Mouse (Mus musculus) hindbrain, embryonic 11.5 days (tissue): ENCODE data around the gene Ldlr. TPM values are rescaled to one million over a fixed set of nuclear protein-coding genes. Genes with fewer than 3 reads are reported as not detected.

Experiments
- ATAC-seq: fragments of 200-750 bp; cut with Nextera tagmentation; 2 replicates; pipeline ENCODE4 v1.8.0; 2017; ENCODE audit warnings: mild to moderate bottlenecking, moderate TSS enrichment, moderate library complexity; ENCODE audit not compliant: low FRiP score
- DNase-seq: peaks from one replicate; pipeline ENCODE4 v3.0.0-alpha.2; 2015; ENCODE audit warnings: low spot score
- H3K27ac ChIP-seq: fragments of 300-500 bp; sonication (generic); 2 replicates; pipeline ENCODE4 v1.5.1; 2014; ENCODE audit warnings: mild to moderate bottlenecking, low read depth, low read length
- H3K27me3 ChIP-seq: fragments of 300-500 bp; sonication (generic); 2 replicates; pipeline ENCODE4 v1.6.1; 2014; ENCODE audit warnings: mild to moderate bottlenecking, low read length, moderate library complexity, mixed read lengths; ENCODE audit not compliant: control insufficient read depth, insufficient read depth
- H3K36me3 ChIP-seq: fragments of 300-500 bp; sonication (generic); 2 replicates; pipeline ENCODE4 v1.6.1; 2014; ENCODE audit warnings: mild to moderate bottlenecking, low read length, moderate library complexity, mixed read lengths; ENCODE audit not compliant: control insufficient read depth, insufficient read depth
- H3K4me1 ChIP-seq: fragments of 300-500 bp; sonication (generic); replicated peaks from 2 replicates; pipeline ENCODE4 v1.6.1; 2014; ENCODE audit warnings: low read length, mixed read lengths; ENCODE audit not compliant: control insufficient read depth, insufficient read depth
- H3K4me2 ChIP-seq: fragments of 300-500 bp; sonication (generic); replicated peaks from 2 replicates; pipeline ENCODE4 v1.6.1; 2014; ENCODE audit warnings: mild to moderate bottlenecking, low read depth, low read length
- H3K4me3 ChIP-seq: fragments of 300-500 bp; sonication (generic); 2 replicates; pipeline ENCODE4 v1.5.1; 2014; ENCODE audit warnings: low read depth, low read length
- H3K9ac ChIP-seq: fragments of 300-500 bp; sonication (generic); 2 replicates; pipeline ENCODE4 v1.6.1; 2014; ENCODE audit warnings: low read depth, low read length
- H3K9me3 ChIP-seq: fragments of 300-500 bp; sonication (generic); 2 replicates; pipeline ENCODE4 v1.6.1; 2016; ENCODE audit warnings: low read length; ENCODE audit not compliant: control insufficient read depth
- WGBS: fragments of 180-500 bp; shearing (Covaris S2); extraction: QIAGEN DNeasy Blood & Tissue Kit; methylation state at CpG from one replicate; pipeline ENCODE4 v1.1.7; 2014; 5-methylcytosine and 5-hydroxymethylcytosine counted together
- polyA plus RNA-seq: library from polyadenylated mRNA; unstranded; fragments of >200 nt; fragmentation: Nextera tagmentation; extraction: Ambion mirVana; gene quantifications from 2 replicates; pipeline ENCODE4 v1.2.1, GENCODE M21; 2014

Ldlr gene
- polyA plus RNA-seq, 1 experiment from 2014 or later, result 17.9 TPM

GRCm38 (mm10) chr9:21732288-21732687 is 9.0 kb downstream of the Ldlr start:
- Histone ChIP-seq H3K27me3 (no peaks in the 10 kb centered on the region), H3K36me3 (peaks cover 41% of the 10 kb centered on the region), H3K4me2 (no peak overlapping the region), H3K27ac (no peak overlapping the region), H3K4me3 (no peak overlapping the region), H3K9me3 (no peaks in the 10 kb centered on the region), H3K9ac (no peak overlapping the region), H3K4me1 (no peaks in the 10 kb centered on the region; the same call in 1 of the 2 replicates)
- 98% methylated on average over 9 of the region's 9 CpGs for WGBS
- ATAC-seq (no peak), DNase-seq (no peak)

GRCm38 (mm10) chr9:21733446-21733845 is 10.2 kb downstream of the Ldlr start:
- Histone ChIP-seq H3K36me3 (peaks cover 43% of the 10 kb centered on the region), H3K4me3 (no peak overlapping the region), H3K27me3 (no peaks in the 10 kb centered on the region), H3K4me1 (no peaks in the 10 kb centered on the region), H3K9ac (no peak overlapping the region), H3K4me2 (no peak overlapping the region), H3K9me3 (no peaks in the 10 kb centered on the region), H3K27ac (no peak overlapping the region)
- DNase-seq (no peak), ATAC-seq (no peak)
- WGBS, result 88% methylated on average over 17 of the region's 17 CpGs

- H3K4me1 ChIP-seq, result no peaks in the 10 kb centered on the region
- DNase-seq, result no peak
- H3K9me3 ChIP-seq, result no peaks in the 10 kb centered on the region
- H3K27me3 ChIP-seq, result no peaks in the 10 kb centered on the region
- H3K36me3 ChIP-seq, result peaks cover 48% of the 10 kb centered on the region
- no peak overlapping the region for H3K9ac ChIP-seq
- ATAC-seq, result no peak
- no peak overlapping the region for H3K4me3 ChIP-seq
- WGBS, result 99% methylated on average over 7 of the region's 7 CpGs
- H3K4me2 ChIP-seq, result no peak overlapping the region
- H3K27ac ChIP-seq, result no peak overlapping the region
These were observed 10.7 kb downstream of the Ldlr start for GRCm38 (mm10) chr9:21733989-21734388.

GRCm38 (mm10) chr9:21735126-21735525 is 11.8 kb downstream of the Ldlr start:
- H3K4me1 ChIP-seq, result no peaks in the 10 kb centered on the region
- WGBS, result 89% methylated on average over 14 of the region's 14 CpGs
- H3K27me3 ChIP-seq, result no peaks in the 10 kb centered on the region
- H3K4me3 ChIP-seq, result no peak overlapping the region
- H3K9me3 ChIP-seq, result no peaks in the 10 kb centered on the region
- ATAC-seq, result no peak
- no peak overlapping the region for H3K9ac ChIP-seq
- no peak overlapping the region for H3K4me2 ChIP-seq
- no peak overlapping the region for H3K27ac ChIP-seq
- no peak for DNase-seq
- peaks cover 52% of the 10 kb centered on the region for H3K36me3 ChIP-seq

GRCm38 (mm10) chr9:21736580-21736979 is 13.3 kb downstream of the Ldlr start:
- no peak overlapping the region for H3K4me2 ChIP-seq
- DNase-seq (no peak), ATAC-seq (no peak)
- H3K9me3 ChIP-seq, result no peaks in the 10 kb centered on the region
- H3K27ac ChIP-seq, result no peak overlapping the region
- WGBS, result 73% methylated on average over 3 of the region's 3 CpGs
- no peaks in the 10 kb centered on the region for H3K27me3 ChIP-seq
- H3K36me3 ChIP-seq, result peaks cover 53% of the 10 kb centered on the region
- H3K4me1 ChIP-seq, result no peaks in the 10 kb centered on the region
- H3K4me3 ChIP-seq, result no peak overlapping the region
- H3K9ac ChIP-seq, result no peak overlapping the region

DNA sequence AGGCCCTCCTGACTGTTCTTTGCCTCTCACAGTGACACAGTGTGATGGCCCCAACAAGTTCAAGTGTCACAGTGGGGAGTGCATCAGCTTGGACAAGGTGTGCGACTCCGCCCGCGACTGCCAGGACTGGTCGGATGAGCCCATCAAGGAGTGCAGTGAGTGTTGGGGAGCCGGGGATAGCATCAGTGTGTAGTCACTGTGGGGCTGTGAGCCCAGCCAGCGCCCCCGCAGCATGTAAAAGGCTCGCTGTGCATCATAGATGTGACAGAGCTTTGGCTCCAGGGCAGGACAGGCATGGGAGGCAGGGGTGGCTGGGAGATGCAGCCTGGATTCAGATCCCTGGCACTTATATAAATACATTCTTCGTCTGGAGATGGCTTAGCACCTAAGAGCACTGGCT is 13.9 kb downstream of the Ldlr start:
- Histone ChIP-seq H3K9me3 (no peaks in the 10 kb centered on the region), H3K27me3 (no peaks in the 10 kb centered on the region), H3K9ac (no peak overlapping the region), H3K4me3 (no peak overlapping the region), H3K4me2 (no peak overlapping the region), H3K4me1 (no peaks in the 10 kb centered on the region), H3K36me3 (peaks cover 51% of the 10 kb centered on the region), H3K27ac (no peak overlapping the region)
- ATAC-seq (no peak), DNase-seq (no peak)
- WGBS, result 97% methylated on average over 10 of the region's 10 CpGs

DNA sequence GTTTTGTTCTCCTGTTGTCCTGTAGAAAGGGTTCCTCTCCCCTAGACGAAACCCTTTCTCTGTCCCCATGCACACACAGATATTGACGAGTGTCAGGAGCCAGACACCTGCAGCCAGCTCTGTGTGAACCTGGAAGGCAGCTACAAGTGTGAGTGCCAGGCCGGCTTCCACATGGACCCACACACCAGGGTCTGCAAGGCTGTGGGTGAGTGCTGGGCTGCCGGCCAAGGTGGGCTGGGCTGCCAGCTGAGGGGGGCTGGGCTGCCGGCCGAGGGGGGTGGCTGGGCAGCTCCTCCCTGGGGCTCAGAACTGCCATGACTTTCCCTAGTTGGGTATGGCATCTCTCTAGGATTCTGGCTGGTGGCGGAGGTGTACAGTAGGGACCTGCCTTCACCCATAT is 15.5 kb downstream of the Ldlr start:
- H3K4me3 ChIP-seq, result no peak overlapping the region
- no peak overlapping the region for H3K9ac ChIP-seq
- H3K4me1 ChIP-seq, result no peaks in the 10 kb centered on the region
- DNase-seq (no peak), ATAC-seq (no peak)
- H3K36me3 ChIP-seq, result peaks cover 41% of the 10 kb centered on the region
- H3K4me2 ChIP-seq, result no peak overlapping the region
- 97% methylated on average over 7 of the region's 7 CpGs for WGBS
- no peak overlapping the region for H3K27ac ChIP-seq
- H3K27me3 ChIP-seq, result no peaks in the 10 kb centered on the region
- no peaks in the 10 kb centered on the region for H3K9me3 ChIP-seq

DNA sequence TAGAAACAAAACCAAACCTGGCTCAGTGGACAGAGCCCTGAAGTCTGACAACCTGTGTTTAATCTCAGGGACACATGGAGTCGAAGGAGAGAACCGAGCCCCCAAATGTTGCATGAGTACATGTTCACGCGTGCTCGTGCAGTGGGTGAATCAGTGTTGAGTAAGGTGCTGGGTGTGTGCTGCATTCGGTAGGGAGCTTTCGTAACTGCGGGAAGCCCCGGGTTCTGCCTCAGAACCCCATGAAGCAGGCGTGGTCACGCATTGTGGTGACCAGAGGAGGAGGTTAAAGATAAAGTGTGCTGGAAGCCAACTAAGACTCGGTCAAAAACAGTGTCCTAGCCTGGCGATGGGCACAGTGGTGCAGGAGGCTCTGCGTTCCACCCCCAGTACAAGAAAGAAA is 17.1 kb downstream of the Ldlr start:
- H3K4me2 ChIP-seq, result no peak overlapping the region
- no peak overlapping the region for H3K4me3 ChIP-seq
- DNase-seq, result no peak
- no peak overlapping the region for H3K9ac ChIP-seq
- 98% methylated on average over 14 of the region's 14 CpGs for WGBS
- no peaks in the 10 kb centered on the region for H3K27me3 ChIP-seq
- H3K36me3 ChIP-seq, result peaks cover 36% of the 10 kb centered on the region
- H3K9me3 ChIP-seq, result no peaks in the 10 kb centered on the region
- ATAC-seq, result no peak
- H3K4me1 ChIP-seq, result no peaks in the 10 kb centered on the region
- no peak overlapping the region for H3K27ac ChIP-seq

- H3K36me3 ChIP-seq, result peaks cover 42% of the 10 kb centered on the region
- no peak overlapping the region for H3K27ac ChIP-seq
- no peaks in the 10 kb centered on the region for H3K4me1 ChIP-seq
- WGBS, result 95% methylated on average over 11 of the region's 11 CpGs
- H3K9me3 ChIP-seq, result no peaks in the 10 kb centered on the region
- no peak overlapping the region for H3K4me3 ChIP-seq
- no peak for DNase-seq
- ATAC-seq, result no peak
- H3K4me2 ChIP-seq, result no peak overlapping the region
- H3K27me3 ChIP-seq, result no peaks in the 10 kb centered on the region
- H3K9ac ChIP-seq, result no peak overlapping the region
These were observed 18.2 kb downstream of the Ldlr start for GRCm38 (mm10) chr9:21741514-21741913.
